Mouse (Mus musculus) common myeloid progenitor, adult 5-6 weeks (primary cell): ENCODE measurements around the gene F830045P16Rik. TPM values are rescaled to one million over a fixed set of nuclear protein-coding genes. Genes with fewer than 3 reads are reported as not detected.

Experiments used
- total RNA-seq: library from RNA; stranded (forward); fragments of 200-1000, 187-1606 nt; gene quantifications from 2 replicates; pipeline ENCODE4 v1.2.3, GENCODE M21; 2017

F830045P16Rik gene
- total RNA-seq, 1 experiment from 2014 or later, result not detected

Other genes starting within 250 kb of the F830045P16Rik start
- 69.3 and 78.5 TPM in 2 replicates for gene Ckap2l, start 239.4 kb downstream of the F830045P16Rik start, total RNA-seq
- not detected in 2 replicates for gene Il1a, start 226.6 kb downstream of the F830045P16Rik start, total RNA-seq
- gene Il1b, start 165.5 kb downstream of the F830045P16Rik start, total RNA-seq, result 1.0 and 1.4 TPM in 2 replicates
- gene Sirpa, start 56.2 kb upstream of the F830045P16Rik start, total RNA-seq, result 31.6 and 39.6 TPM in 2 replicates
- gene Pdyn, start 163.2 kb upstream of the F830045P16Rik start, total RNA-seq, result not detected in 2 replicates